Mouse (Mus musculus) liver, embryonic 11.5 days (tissue): Measurements from ENCODE around the gene Paqr7. TPM values are rescaled to one million over a fixed set of nuclear protein-coding genes. Genes with fewer than 3 reads are reported as not detected.

Experiments
- ATAC-seq: fragments of 200-750 bp; cut with Nextera tagmentation; replicated peaks from 2 replicates; pipeline ENCODE4 v1.8.0; 2017; ENCODE audit warnings: moderate number of reproducible peaks, mild to moderate bottlenecking, moderate TSS enrichment, moderate library complexity; ENCODE audit not compliant: low FRiP score
- DNase-seq: peaks from one replicate; pipeline ENCODE4 v3.0.0-alpha.2; 2017; ENCODE audit warnings: low spot score
- H3K27ac ChIP-seq: fragments of 300-500 bp; sonication (generic); 2 replicates; pipeline ENCODE4 v1.5.1; 2014; ENCODE audit warnings: mild to moderate bottlenecking, low read depth, low read length, control low read depth
- H3K27me3 ChIP-seq: fragments of 300-500 bp; sonication (generic); replicated peaks from 2 replicates; pipeline ENCODE4 v1.6.1; 2014; ENCODE audit warnings: low read length, mixed read lengths; ENCODE audit not compliant: control insufficient read depth, insufficient read depth
- H3K36me3 ChIP-seq: fragments of 300-500 bp; sonication (generic); 2 replicates; pipeline ENCODE4 v1.6.1; 2014; ENCODE audit warnings: mild to moderate bottlenecking, low read length, moderate library complexity, mixed read lengths; ENCODE audit not compliant: control insufficient read depth, insufficient read depth
- H3K4me1 ChIP-seq: fragments of 300-500 bp; sonication (generic); replicated peaks from 2 replicates; pipeline ENCODE4 v1.6.1; 2014; ENCODE audit warnings: low read length, mixed read lengths; ENCODE audit not compliant: control insufficient read depth, insufficient read depth
- H3K4me2 ChIP-seq: fragments of 300-500 bp; sonication (generic); 2 replicates; pipeline ENCODE4 v1.6.1; 2014; ENCODE audit warnings: mild to moderate bottlenecking, control low read depth, moderate library complexity
- H3K4me3 ChIP-seq: fragments of 300-500 bp; sonication (generic); 2 replicates; pipeline ENCODE4 v1.5.1; 2014; ENCODE audit warnings: low read depth, low read length, control low read depth
- H3K9ac ChIP-seq: fragments of 300-500 bp; sonication (generic); 2 replicates; pipeline ENCODE4 v1.6.1; 2014; ENCODE audit warnings: low read depth, low read length, control low read depth
- H3K9me3 ChIP-seq: fragments of 300-500 bp; sonication (generic); 2 replicates; pipeline ENCODE4 v1.6.1; 2016; ENCODE audit warnings: low read length, inconsistent platforms, mixed read lengths; ENCODE audit not compliant: control insufficient read depth
- WGBS: fragments of 180-500 bp; shearing (Covaris S2); extraction: QIAGEN DNeasy Blood & Tissue Kit; methylation state at CpG from one replicate; pipeline ENCODE4 v1.1.7; 2014; 5-methylcytosine and 5-hydroxymethylcytosine counted together
- polyA plus RNA-seq: library from polyadenylated mRNA; unstranded; fragments of >200 nt; fragmentation: Nextera tagmentation; extraction: Ambion mirVana; gene quantifications from 2 replicates; pipeline ENCODE4 v1.2.1, GENCODE M21; 2014

The Paqr7 gene
- polyA plus RNA-seq, 1 experiment from 2014 or later = 2.5 TPM

DNA sequence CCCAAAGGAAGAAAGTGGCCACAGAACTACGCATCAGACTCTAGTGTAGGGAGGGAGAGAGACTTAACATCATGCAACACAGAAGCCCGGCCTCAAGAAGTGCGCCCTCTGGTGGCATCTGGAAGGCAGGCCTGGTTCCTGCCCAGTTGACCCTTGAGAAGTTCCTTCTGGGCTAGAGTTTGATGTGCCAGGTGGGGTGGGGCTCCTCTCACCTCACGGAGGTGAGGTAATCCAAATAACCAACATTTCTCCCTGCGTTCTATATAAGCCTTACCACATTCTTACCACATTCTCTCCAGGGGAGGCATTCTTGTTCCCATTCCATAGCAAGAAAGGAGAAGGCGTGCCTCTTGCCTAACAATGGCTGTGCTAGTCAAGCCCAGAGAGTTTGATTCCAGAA, 15.6 kb upstream of the Paqr7 start:
- 21% methylated on average over 6 of the region's 6 CpGs for WGBS
- no peak overlapping the region for H3K4me2 ChIP-seq
- peak; percentile 54 for ATAC-seq
- DNase-seq = no peak
- H3K27me3 ChIP-seq = 0 out of 2 replicates have a peak, but pooled peaks cover 7% of the 10 kb centered on the region
- H3K27ac ChIP-seq = no peak overlapping the region
- no peak overlapping the region for H3K9ac ChIP-seq
- no peaks in the 10 kb centered on the region for H3K9me3 ChIP-seq
- peaks cover 5% of the 10 kb centered on the region for H3K36me3 ChIP-seq
- no peaks in the 10 kb centered on the region; the same call in 1 of the 2 replicates for H3K4me1 ChIP-seq
- H3K4me3 ChIP-seq = no peak overlapping the region

DNA sequence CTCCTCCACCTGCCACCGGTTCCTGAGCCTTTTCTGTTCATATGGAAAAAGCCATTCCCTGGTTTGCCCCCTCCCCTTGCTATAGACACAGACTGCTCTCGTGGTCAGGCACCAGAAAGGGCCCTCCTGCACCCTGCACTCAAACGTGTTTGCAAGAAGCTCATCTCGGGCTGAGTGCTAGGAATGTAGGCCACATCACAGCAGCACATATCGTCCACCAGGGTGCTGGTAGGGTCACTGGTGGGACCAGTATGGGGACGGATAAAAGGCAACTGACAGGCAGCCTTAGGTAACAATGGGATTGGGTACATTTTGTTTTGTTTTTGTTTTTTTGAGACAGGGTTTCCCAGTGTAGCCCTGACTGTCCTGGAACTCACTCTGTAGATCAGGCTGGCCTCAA, 15.2 kb upstream of the Paqr7 start:
- H3K4me2 ChIP-seq = no peak overlapping the region
- DNase-seq (no peak), ATAC-seq (no peak)
- H3K4me1 ChIP-seq = no peaks in the 10 kb centered on the region; the same call in 1 of the 2 replicates
- no peak overlapping the region for H3K4me3 ChIP-seq
- H3K9me3 ChIP-seq = no peaks in the 10 kb centered on the region
- peaks cover 3% of the 10 kb centered on the region; the same call in 1 of the 2 replicates for H3K36me3 ChIP-seq
- no peak overlapping the region for H3K9ac ChIP-seq
- H3K27me3 ChIP-seq = 0 out of 2 replicates have a peak, but pooled peaks cover 7% of the 10 kb centered on the region
- 52% methylated on average over 6 of the region's 6 CpGs for WGBS
- no peak overlapping the region for H3K27ac ChIP-seq

DNA sequence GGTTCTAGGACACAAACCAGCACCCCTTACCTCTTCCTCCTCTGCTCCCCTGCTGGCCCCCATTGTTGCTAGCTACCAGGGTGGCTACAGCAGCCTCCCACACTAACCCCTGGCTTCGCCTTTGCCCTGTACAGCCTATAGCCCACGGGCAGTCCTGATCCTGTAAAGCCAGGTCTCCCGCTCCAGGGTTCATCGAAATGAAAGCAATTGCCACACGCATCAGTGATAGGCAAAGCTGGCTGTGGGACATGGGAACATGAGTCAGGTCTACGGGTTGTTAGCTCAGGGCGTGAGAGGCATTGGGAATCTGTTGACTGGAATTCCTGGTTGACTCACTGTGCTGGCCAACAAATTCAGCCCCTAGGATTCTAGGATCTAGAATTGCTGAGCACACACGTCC, 14.1 kb upstream of the Paqr7 start:
- no peaks in the 10 kb centered on the region for H3K9me3 ChIP-seq
- no peak overlapping the region for H3K9ac ChIP-seq
- DNase-seq (no peak), ATAC-seq (no peak)
- 74% methylated on average over 8 of the region's 8 CpGs for WGBS
- no peak overlapping the region for H3K4me3 ChIP-seq
- H3K4me2 ChIP-seq = no peak overlapping the region
- H3K36me3 ChIP-seq = no peaks in the 10 kb centered on the region
- no peak overlapping the region for H3K27ac ChIP-seq
- 0 out of 2 replicates have a peak, but pooled peaks cover 7% of the 10 kb centered on the region for H3K27me3 ChIP-seq
- no peaks in the 10 kb centered on the region for H3K4me1 ChIP-seq

DNA sequence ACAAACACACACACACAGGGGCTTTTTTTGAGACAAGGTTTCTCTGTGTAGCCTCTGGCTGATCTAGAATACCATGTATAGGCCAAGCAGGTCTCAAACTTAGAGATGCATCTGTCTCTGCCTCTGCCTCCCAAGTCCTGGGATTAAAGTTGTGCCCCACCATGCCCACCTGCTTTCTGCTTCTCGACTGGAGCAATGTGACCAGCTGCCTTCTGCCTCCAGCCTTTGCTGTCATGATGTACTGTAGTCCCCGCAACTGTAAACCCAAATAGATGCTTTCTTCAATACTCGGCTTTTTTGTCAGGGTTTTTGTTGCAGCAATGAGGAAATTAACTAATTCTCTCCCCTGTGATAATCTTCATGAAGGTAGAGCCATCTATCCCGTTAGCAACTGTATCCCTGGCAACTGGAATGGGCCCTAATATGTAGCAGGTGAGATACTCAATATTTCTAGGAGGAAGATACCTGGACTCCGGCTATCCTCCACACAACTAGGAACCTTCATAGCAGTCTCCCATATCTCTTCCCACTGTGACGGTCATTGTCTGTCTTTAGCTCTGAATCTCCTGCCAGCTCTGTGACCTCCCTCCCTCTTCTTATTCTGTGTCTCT, 13.3 kb upstream of the Paqr7 start:
- WGBS = 68% methylated on average over 6 of the region's 6 CpGs
- Histone ChIP-seq H3K4me1 (no peaks in the 10 kb centered on the region), H3K4me3 (no peak overlapping the region), H3K9ac (no peak overlapping the region), H3K27ac (no peak overlapping the region), H3K9me3 (no peaks in the 10 kb centered on the region), H3K27me3 (0 out of 2 replicates have a peak, but pooled peaks cover 7% of the 10 kb centered on the region), H3K4me2 (no peak overlapping the region), H3K36me3 (no peaks in the 10 kb centered on the region)
- ATAC-seq = no peak
- no peak for DNase-seq

DNA sequence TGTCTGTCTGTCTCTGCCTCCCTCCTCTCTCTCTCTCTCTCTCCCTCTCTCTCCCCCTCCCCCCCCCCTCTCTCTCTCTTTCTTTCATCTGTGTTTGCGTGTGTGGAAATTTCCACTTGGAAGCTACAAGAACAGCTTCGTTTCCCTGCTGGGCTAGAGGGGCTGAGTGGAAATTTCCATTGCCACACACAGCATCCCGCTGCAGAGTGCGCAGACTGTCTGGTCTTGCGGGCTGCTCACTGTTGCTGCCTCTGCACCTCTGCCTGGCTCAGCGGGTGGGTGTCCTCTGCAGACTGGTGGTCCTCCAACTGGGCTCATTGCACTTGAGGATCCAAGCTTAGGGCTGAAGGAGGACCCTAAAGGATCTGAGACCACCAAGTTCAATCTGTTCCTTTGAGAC, 12.8 kb upstream of the Paqr7 start:
- Histone ChIP-seq H3K9ac (no peak overlapping the region), H3K9me3 (no peaks in the 10 kb centered on the region), H3K27ac (no peak overlapping the region), H3K36me3 (no peaks in the 10 kb centered on the region), H3K4me2 (no peak overlapping the region), H3K4me3 (no peak overlapping the region), H3K4me1 (no peaks in the 10 kb centered on the region), H3K27me3 (0 out of 2 replicates have a peak, but pooled peaks cover 7% of the 10 kb centered on the region)
- ATAC-seq (no peak), DNase-seq (no peak)
- WGBS = 57% methylated on average over 6 of the region's 6 CpGs

DNA sequence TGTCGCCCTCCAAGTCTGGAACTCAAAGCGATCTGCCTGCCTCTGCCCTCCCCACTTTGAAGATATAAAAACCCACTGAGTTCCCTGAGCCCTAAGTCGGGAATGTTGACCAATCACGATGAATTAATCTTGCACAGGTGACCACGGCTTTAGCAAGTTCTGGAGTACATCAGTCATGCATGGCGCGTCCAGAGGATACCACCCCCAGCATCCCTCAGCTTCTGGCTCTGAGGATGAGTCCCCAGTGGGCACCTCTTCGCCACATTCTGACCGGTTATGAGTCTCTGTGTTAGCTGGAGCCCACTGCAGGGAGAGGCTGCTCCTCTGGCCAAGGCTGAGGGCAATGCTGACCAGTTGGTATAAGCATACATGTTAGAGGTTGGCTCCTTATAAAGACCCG, 12.3 kb upstream of the Paqr7 start:
- DNase-seq (no peak), ATAC-seq (no peak)
- H3K9me3 ChIP-seq = no peaks in the 10 kb centered on the region
- no peak overlapping the region for H3K4me2 ChIP-seq
- H3K4me1 ChIP-seq = no peaks in the 10 kb centered on the region
- no peak overlapping the region for H3K9ac ChIP-seq
- H3K27ac ChIP-seq = no peak overlapping the region
- 76% methylated on average over 10 of the region's 10 CpGs for WGBS
- no peaks in the 10 kb centered on the region for H3K36me3 ChIP-seq
- no peak overlapping the region for H3K4me3 ChIP-seq
- H3K27me3 ChIP-seq = 0 out of 2 replicates have a peak, but pooled peaks cover 7% of the 10 kb centered on the region

DNA sequence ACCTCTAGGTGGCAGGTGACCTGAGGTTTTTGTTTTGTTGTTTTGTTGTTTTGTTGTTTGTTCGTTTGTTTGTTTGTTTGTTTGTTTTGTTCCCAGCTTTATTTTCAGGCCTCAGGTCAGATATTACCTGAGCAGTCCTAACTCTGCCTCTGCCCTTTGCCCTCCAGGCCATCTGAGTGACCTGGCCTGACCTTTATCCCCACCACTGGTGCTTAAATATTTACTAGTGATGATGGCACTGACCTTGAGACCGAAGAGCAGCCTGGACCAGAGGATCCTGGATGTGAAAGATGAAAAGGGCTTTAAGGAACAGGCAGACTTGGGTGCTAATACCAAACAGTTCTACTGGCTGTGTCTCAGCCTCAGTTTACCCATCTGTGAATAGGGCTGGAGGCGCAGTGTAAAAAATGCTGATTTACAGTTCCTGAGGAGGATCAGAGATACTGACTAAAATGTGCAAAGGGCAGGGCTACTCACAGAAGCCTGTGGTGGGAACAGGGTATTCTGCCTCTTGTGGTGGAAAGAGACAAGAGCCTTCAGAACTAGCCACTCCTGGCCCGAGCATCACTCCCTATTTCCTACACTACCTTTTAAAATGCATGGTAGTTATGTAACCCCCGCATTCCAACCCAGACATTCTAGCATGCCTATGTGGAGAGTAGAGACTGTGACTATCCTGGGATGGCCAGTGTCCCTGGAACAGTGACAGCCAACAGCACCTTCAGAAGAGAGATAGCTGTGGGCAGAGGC, 11.2 kb upstream of the Paqr7 start:
- ATAC-seq (no peak), DNase-seq (no peak)

DNA sequence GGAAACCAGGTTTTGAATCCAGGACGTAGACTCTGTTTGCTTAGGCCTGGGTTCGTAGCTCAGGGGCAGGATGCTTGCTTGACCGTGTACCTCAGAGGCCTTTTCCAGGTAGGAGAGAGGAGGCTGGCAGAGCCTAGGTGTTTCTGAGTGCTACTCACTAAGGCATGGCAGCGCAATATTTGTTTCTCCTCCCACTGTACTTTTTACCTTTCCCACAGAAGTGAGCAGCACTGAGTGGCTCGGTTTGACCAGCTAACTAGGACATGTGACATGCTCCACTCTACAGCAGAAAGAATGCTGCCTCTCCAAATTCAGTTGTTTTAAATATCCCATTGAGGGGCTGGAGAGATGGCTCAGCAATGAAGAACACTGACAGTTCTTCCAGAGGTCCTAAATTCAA, 8.3 kb upstream of the Paqr7 start:
- H3K4me2 ChIP-seq = no peak overlapping the region
- no peak for DNase-seq
- 88% methylated on average over 5 of the region's 5 CpGs for WGBS
- no peak overlapping the region for H3K9ac ChIP-seq
- ATAC-seq = no peak
- no peaks in the 10 kb centered on the region; the same call in 1 of the 2 replicates for H3K9me3 ChIP-seq
- H3K4me1 ChIP-seq = no peaks in the 10 kb centered on the region
- H3K4me3 ChIP-seq = no peak overlapping the region
- no peaks in the 10 kb centered on the region for H3K36me3 ChIP-seq
- H3K27me3 ChIP-seq = 0 out of 2 replicates have a peak, but pooled peaks cover 2% of the 10 kb centered on the region
- H3K27ac ChIP-seq = no peak overlapping the region

More for the DNA sequence above, 11.2 kb upstream of the Paqr7 start:
- H3K4me2 ChIP-seq = no peak overlapping the region
- H3K4me1 ChIP-seq = no peaks in the 10 kb centered on the region
- H3K27me3 ChIP-seq = 0 out of 2 replicates have a peak, but pooled peaks cover 7% of the 10 kb centered on the region
- WGBS = 74% methylated on average over 5 of the region's 5 CpGs
- no peaks in the 10 kb centered on the region for H3K36me3 ChIP-seq
- no peaks in the 10 kb centered on the region for H3K9me3 ChIP-seq
- H3K27ac ChIP-seq = no peak overlapping the region
- no peak overlapping the region for H3K9ac ChIP-seq
- H3K4me3 ChIP-seq = no peak overlapping the region
